ENCODE assay signal across 1 mouse cellular context in genomic region chr9:44379862-44380261, GRCm38 (mm10).
TF ChIP-seq lines count a peak whose summit lies in the region.

No protein-coding gene starts in this region.

TF ChIP-seq in CH12.LX, 34 proteins besides CTCF, POLR2A, EP300 and RAD21 (continued from another document):
- 0 out of 2 replicates have a peak, but pooled peaks have one; percentile 26 for TF ChIP-seq MAX (IDR thresholded peaks at IDR 0.05; ENCODE audit: low read length)
